Mouse (Mus musculus): ENCODE data around the gene Jsrp1.

- TF ChIP-seq CTCF (IDR thresholded peaks at IDR 0.05; ENCODE audit: borderline replicate concordance, control insufficient read depth, extremely low read depth, insufficient read depth, low read length, poor library complexity) (no peak), POLR2A (IDR thresholded peaks at IDR 0.05; ENCODE audit: control insufficient read depth, extremely low read depth, insufficient read depth, low read length, poor library complexity) (no peak)
Observed at GRCm38 (mm10) chr10:80808985-80809632, 4.2 kb downstream of the Jsrp1 start.
